Mouse (Mus musculus) embryo, embryonic 10.5 days (tissue): Measurements from ENCODE around the gene Fbxo39.

Experiments used
- DNase-seq: peaks from one replicate; pipeline ENCODE4 v3.0.0-alpha.2; 2015; ENCODE audit warnings: low spot score

The Fbxo39 gene

DNA sequence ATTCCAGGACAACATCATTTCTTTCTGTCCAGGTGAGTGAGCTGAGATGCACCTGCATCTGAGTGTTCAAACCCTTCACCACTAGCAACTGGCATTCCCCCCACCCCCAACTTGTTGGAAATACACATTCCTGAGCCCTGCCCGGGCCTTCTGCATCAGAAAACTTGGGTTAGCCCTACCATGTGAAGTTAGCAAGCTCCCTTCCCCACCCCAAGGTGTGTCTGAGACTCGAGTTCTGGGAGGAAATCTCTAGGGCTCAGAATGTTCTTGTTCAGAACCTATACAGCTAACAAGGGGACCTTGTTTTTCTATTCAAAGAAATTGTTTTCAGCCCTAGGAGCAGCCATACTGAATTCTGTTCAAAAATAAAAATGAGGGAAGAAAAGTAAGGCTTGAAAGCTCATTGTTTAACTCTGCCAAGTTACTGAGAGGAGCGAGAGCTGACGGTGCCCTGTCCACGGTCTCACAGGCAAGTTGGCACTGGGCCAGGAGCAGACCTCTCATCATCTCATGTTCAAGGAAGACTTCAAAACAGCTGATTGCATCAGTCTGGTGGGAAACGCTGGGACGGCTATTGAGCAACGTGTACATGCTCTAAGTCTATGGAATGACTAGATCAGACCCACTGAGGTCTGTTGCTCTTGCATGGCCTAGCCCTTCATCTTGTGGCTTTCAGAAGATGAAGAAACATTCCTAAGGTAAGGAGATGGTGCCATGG, 49.4 kb downstream of the Fbxo39 start:
- no peak for DNase-seq

DNA sequence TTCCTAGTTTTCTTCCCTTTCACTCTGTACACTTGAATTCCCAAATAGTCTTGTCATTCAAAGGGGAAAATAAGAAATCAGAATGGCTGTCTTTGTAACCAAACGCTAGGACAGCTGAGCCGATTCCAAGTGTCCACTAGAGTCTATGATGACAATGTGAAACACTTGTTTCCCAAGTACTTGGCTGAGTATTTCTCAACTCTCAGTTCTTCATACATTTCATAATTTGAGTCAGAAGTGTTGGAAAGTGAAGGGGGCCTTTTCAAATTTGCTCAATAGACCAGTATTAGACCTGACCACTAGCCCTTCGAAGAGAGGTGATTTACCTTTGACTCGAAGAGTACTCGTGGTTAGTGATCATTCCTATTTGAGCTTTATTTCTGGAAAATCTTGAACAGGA, 50.3 kb downstream of the Fbxo39 start:
- no peak for DNase-seq

DNA sequence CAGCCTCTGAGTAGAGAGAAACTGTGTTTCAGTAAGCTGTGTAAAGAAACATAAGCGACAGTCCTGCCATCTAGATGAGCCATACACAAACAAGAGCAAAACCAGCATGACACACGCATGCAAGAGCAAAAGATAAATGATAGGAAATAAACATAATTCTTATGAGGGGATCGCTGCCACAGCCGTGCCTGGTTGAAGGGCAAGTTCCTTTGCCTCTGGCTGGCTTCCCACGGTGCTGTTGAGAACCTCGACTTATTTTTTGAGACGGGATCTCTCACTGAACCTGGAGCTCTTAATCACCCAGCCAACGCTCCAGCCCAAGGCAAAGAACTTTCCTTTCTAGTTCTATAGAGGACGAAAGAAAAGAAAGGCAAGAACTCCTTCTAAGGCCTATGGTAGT, 51.9 kb downstream of the Fbxo39 start:
- DNase-seq: no peak

- no peak for DNase-seq
Observed at GRCm38 (mm10) chr11:72367934-72368674, 53.9 kb downstream of the Fbxo39 start.
